Mouse (Mus musculus) bone marrow, adult 2 months (tissue): ENCODE measurements around the gene Rab26. TPM values are rescaled to one million over a fixed set of nuclear protein-coding genes. Genes with fewer than 3 reads are reported as not detected.
A peak's percentile ranks its signal among the peaks of the same experiment; 100 is the strongest.

ENCODE experiments used
- H3K27ac ChIP-seq: fragments of 200-500 bp; 2 replicates; pipeline ENCODE4 v1.5.1; 2012; ENCODE audit warnings: low read depth, mild to moderate bottlenecking, control low read depth, inconsistent platforms, low read length; ENCODE audit not compliant: control insufficient read depth, poor library complexity, insufficient read depth
- H3K4me1 ChIP-seq: fragments of 200-500 bp; 2 replicates; pipeline ENCODE4 v1.6.1; 2011; ENCODE audit warnings: low read length; ENCODE audit not compliant: control insufficient read depth, insufficient read depth
- H3K4me3 ChIP-seq: fragments of 200-500 bp; replicated peaks from 2 replicates; pipeline ENCODE3; 2011; ENCODE audit warnings: mild to moderate bottlenecking, low read depth, low read length, control low read depth; ENCODE audit not compliant: control insufficient read depth
- CTCF ChIP-seq: fragments of 200-500 bp; IDR thresholded peaks from 2 replicates; pipeline ENCODE4 v1.5.1; 2011; ENCODE audit warnings: low read length, control low read depth; ENCODE audit not compliant: control insufficient read depth, insufficient read depth
- POLR2A ChIP-seq: fragments of 200-500 bp; IDR thresholded peaks from 2 replicates; pipeline ENCODE4 v1.6.1; 2011; ENCODE audit warnings: low read depth, mild to moderate bottlenecking, control low read depth, low read length, borderline replicate concordance; ENCODE audit not compliant: control insufficient read depth
- WGBS: fragments of 180-500 bp; shearing (Covaris S2); methylation state at CpG from one replicate; pipeline ENCODE4 v1.1.7; 2018; 5-methylcytosine and 5-hydroxymethylcytosine counted together
- polyA plus RNA-seq: library from polyadenylated mRNA; stranded (reverse); fragments of >200 nt; gene quantifications from 2 replicates; pipeline ENCODE4 v1.2.4, GENCODE M21; 2011; ENCODE audit warnings: low replicate concordance; ENCODE audit not compliant: missing spikeins, insufficient read depth, insufficient read length

Rab26 gene
- polyA plus RNA-seq: not detected in 2 replicates

- TF ChIP-seq POLR2A (no peak), CTCF (no peak)
- H3K27ac ChIP-seq: no peak within 1 kb of the TSS; the same call in 1 of the 2 replicates
- peaks cover 7% of the 10 kb centered on the region for H3K4me1 ChIP-seq
- 73% methylated on average over 8 of the region's 8 CpGs for WGBS
- peak within 1 kb of the TSS; percentile 48 for H3K4me3 ChIP-seq
These were observed at the start of gene Rab26 for GRCm38 (mm10) chr17:24534160-24534718. Gene Rab26, minus strand, starts transcription at chr17:24534210.

GRCm38 (mm10) chr17:24580287-24580686 lies 46.3 kb upstream of the Rab26 start:
- Histone ChIP-seq H3K4me1 (no peaks in the 10 kb centered on the region), H3K27ac (no peak overlapping the region), H3K4me3 (no peak overlapping the region)
- TF ChIP-seq POLR2A: no peak
- 91% methylated on average over 2 of the region's 2 CpGs for WGBS

- Histone ChIP-seq H3K27ac (no peak overlapping the region), H3K4me3 (no peak overlapping the region), H3K4me1 (no peaks in the 10 kb centered on the region)
- TF ChIP-seq CTCF (no peak), POLR2A (no peak)
- 90% methylated on average over 3 of the region's 3 CpGs for WGBS
These were observed 45.5 kb upstream of the Rab26 start for GRCm38 (mm10) chr17:24579532-24579931.

GRCm38 (mm10) chr17:24573811-24574210 lies 39.8 kb upstream of the Rab26 start:
- 91% methylated on average over 9 of the region's 9 CpGs for WGBS
- no peaks in the 10 kb centered on the region for H3K4me1 ChIP-seq
- no peak overlapping the region for H3K27ac ChIP-seq
- TF ChIP-seq POLR2A: no peak
- no peak for TF ChIP-seq CTCF
- no peak overlapping the region for H3K4me3 ChIP-seq

GRCm38 (mm10) chr17:24572651-24573245 lies 38.7 kb upstream of the Rab26 start:
- TF ChIP-seq CTCF: no peak
- 92% methylated on average over 12 of the region's 12 CpGs for WGBS
- H3K4me1 ChIP-seq: no peaks in the 10 kb centered on the region
- H3K27ac ChIP-seq: no peak overlapping the region
- H3K4me3 ChIP-seq: no peak overlapping the region

GRCm38 (mm10) chr17:24569837-24570236 lies 35.8 kb upstream of the Rab26 start:
- TF ChIP-seq CTCF (no peak), POLR2A (no peak)
- WGBS: 82% methylated on average over 4 of the region's 4 CpGs
- Histone ChIP-seq H3K27ac (no peak overlapping the region), H3K4me3 (no peak overlapping the region), H3K4me1 (peaks cover 2% of the 10 kb centered on the region)

- 65% methylated on average over 8 of the region's 8 CpGs for WGBS
- Histone ChIP-seq H3K4me1 (peaks cover 4% of the 10 kb centered on the region), H3K27ac (no peak overlapping the region), H3K4me3 (no peak overlapping the region)
- TF ChIP-seq POLR2A (no peak), CTCF (no peak)
These were observed 33.2 kb upstream of the Rab26 start for GRCm38 (mm10) chr17:24567034-24567779.

GRCm38 (mm10) chr17:24565792-24566191 lies 31.8 kb upstream of the Rab26 start:
- TF ChIP-seq POLR2A: no peak
- no peak for TF ChIP-seq CTCF
- Histone ChIP-seq H3K4me1 (peaks cover 4% of the 10 kb centered on the region), H3K4me3 (no peak overlapping the region), H3K27ac (no peak overlapping the region)
- WGBS: 78% methylated on average over 3 of the region's 3 CpGs
